Mouse (Mus musculus) ES-Bruce4 (cell line): ENCODE measurements around the gene Usp6nl.

Source experiments
- CTCF ChIP-seq: IDR thresholded peaks from one replicate; pipeline ENCODE4 v1.8.1; 2011; ENCODE audit warnings: low read depth, low read length
- EP300 ChIP-seq: IDR thresholded peaks from 2 replicates; pipeline ENCODE4 v1.6.1; 2011; ENCODE audit warnings: low read depth, low read length; ENCODE audit not compliant: insufficient read depth
- POLR2A ChIP-seq: IDR thresholded peaks from one replicate; pipeline ENCODE4 v1.8.1; 2011; ENCODE audit warnings: low read length; ENCODE audit not compliant: insufficient read depth

DNA sequence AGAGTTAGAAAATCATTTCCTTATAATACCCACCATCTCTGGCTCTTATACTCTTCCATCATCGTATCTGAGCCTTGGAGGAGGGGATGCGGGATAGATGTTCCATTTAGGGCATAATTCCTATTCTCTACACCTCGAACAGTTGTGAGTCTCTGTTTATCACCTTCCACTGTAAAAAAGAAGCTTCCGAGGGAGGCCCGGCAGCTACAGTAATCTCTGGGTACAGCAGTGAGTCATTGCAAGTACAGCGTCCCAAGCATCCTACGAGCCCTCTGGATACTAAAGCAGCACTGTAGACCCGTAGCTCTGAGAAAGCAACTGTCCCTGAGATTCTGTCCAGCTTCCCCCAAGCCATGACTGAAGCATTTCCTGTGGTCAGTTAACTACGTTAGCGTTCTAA lies 78.6 kb downstream of the Usp6nl start:
- TF ChIP-seq CTCF (no peak), EP300 (no peak), POLR2A (no peak)
